Mouse (Mus musculus) macrophage (primary cell): ENCODE data around the gene Jade2. TPM values are rescaled to one million over a fixed set of nuclear protein-coding genes. Genes with fewer than 3 reads are reported as not detected.
"Not testable (repeated sequence)": the region's sequence is repeated elsewhere in the genome, so short reads cannot be mapped to it uniquely, and the experiment has no call there.

Experiments used
- H3K27ac ChIP-seq: fragments of 350-480 bp; formaldehyde crosslinking; 2 replicates; pipeline ENCODE4 v1.9.0; 2021
- H3K36me3 ChIP-seq: fragments of 350-480 bp; formaldehyde crosslinking; 2 replicates; pipeline ENCODE4 v1.9.0; 2021; ENCODE audit errors: inconsistent target
- H3K4me3 ChIP-seq: fragments of 350-480 bp; formaldehyde crosslinking; 2 replicates; pipeline ENCODE4 v1.9.0; 2021; ENCODE audit errors: inconsistent target
- H3K79me2 ChIP-seq: fragments of 350-480 bp; formaldehyde crosslinking; 2 replicates; pipeline ENCODE4 v1.9.0; 2021; ENCODE audit errors: inconsistent target
- WGBS: methylation state at CpG from one replicate; pipeline ENCODE4 v1.1.7; 2026; ENCODE audit warnings: inconsistent platforms; ENCODE audit not compliant: missing documents; 5-methylcytosine and 5-hydroxymethylcytosine counted together
- polyA plus RNA-seq: library from polyadenylated mRNA; stranded (reverse); fragments of 250-400 nt; gene quantifications from 3 replicates; pipeline ENCODE4 v1.2.4, GENCODE M21; 2018; ENCODE audit warnings: inconsistent platforms

Gene Jade2
- polyA plus RNA-seq, 1 experiment from 2014 or later, result 30.8 TPM

DNA sequence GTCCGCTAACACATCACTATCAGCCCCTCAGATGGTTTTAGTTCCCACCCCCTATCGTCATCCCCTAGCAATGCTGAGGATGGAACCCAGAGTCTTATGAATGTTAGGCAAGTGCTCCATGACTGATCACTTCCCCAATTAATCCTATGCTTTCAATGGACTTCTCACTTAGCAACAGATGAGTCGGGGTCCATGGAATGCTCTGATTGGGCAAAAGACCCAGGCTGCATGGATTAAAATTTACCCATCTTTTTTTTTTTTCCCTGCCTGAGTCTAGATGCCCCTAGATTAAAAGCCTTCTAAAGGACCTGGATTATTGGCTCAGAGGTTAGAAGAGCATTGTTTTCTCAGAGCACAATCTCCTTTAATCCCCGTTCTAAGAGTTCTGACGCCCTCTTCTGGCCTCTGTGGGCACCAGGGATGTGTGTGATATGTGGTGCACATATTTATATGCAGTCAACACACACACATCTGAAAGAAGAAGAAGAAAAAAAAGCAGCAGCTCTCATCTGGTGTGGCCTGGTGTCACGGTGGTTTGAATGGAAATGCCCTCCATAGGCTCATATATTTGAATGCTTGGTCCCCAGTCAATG is 47.7 kb downstream of the Jade2 start:
- H3K4me3 ChIP-seq, result no peak overlapping the region
- no peak overlapping the region for H3K27ac ChIP-seq
- peaks cover 14% of the 10 kb centered on the region for H3K36me3 ChIP-seq
- H3K79me2 ChIP-seq, result no peaks in the 10 kb centered on the region
- WGBS, result 67% methylated on average over 6 of the region's 6 CpGs

DNA sequence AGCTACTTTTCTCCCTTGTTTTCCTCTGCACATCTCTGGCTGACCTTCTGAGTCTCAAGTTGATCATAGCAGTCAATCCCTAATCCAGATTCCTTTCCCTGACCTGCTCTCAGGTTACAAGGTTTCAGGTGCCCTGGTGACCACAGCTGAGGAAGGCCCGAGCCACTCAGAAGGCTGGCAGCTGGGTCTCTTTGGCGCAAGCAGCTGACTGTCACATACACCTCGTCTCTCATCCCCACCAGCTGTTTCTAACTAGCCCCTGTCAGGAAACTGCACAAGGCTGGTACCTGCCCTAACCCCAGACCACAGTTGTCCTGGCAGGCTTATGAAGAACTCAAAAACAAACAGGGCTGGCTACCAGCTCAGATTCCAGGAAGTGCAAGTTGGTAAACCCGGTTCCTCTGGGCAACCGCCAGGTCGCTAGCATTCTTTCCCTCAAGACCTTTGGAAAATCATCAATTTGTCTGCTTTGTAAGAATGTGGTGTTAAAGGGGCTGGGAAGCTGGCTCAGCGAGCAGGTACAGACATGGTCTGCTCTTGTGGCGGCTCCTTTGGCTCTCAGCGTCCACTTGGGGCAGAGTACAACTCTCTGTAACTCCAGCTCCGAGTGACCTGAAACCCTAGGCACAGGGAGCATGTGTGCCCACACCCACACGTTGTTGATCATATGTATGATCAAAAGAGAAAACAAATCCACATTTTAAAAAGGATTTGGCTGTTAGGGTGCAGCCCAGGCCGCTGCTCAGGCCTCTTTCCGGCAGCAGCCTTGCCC is 50.2 kb downstream of the Jade2 start:
- Histone ChIP-seq H3K4me3 (no peak overlapping the region), H3K36me3 (no peaks in the 10 kb centered on the region), H3K27ac (no peak overlapping the region), H3K79me2 (no peaks in the 10 kb centered on the region)
- 66% methylated on average over 13 of the region's 13 CpGs for WGBS

DNA sequence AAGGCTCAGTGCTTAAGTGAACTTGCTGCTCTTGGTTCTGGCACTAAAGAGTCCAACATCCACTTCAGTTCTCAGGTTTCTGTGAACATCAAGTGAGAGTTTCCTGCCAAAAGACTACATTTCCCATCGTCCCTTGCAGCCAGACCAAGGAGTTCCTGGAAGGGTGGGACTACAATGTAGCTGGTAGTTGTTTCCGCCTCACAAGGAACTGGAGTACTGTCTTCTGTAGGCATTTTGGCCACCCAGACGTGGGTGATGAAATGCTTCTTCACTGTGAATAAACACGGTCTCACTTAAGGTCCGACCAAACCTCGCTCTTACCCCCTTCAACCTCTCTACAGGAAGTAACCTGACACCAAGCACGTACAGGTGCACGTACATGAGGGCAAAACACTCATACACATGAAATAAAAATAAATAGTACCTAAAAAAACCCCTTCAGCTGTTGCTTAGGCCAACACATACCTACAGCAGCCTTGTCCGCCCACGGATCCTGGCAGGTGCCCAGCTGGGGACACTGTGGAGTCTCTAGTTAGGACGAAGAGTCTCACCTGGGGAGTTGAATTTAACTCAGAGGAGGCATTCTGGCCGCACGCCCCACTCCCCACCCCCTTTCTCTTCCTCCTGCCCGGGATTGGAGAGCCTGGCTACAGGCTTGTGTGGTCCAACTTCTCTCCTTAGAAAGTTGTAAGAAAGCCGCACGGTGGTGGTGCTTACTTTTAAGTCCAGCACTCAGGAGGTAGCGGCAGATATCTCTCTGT is 52.1 kb downstream of the Jade2 start:
- Histone ChIP-seq H3K36me3 (no peaks in the 10 kb centered on the region), H3K4me3 (peak overlapping the region; percentile 16; the same call in 1 of the 2 replicates), H3K27ac (peak overlapping the region; percentile 34; the same call in 1 of the 2 replicates), H3K79me2 (no peaks in the 10 kb centered on the region)
- WGBS, result 35% methylated on average over 15 of the region's 17 CpGs

DNA sequence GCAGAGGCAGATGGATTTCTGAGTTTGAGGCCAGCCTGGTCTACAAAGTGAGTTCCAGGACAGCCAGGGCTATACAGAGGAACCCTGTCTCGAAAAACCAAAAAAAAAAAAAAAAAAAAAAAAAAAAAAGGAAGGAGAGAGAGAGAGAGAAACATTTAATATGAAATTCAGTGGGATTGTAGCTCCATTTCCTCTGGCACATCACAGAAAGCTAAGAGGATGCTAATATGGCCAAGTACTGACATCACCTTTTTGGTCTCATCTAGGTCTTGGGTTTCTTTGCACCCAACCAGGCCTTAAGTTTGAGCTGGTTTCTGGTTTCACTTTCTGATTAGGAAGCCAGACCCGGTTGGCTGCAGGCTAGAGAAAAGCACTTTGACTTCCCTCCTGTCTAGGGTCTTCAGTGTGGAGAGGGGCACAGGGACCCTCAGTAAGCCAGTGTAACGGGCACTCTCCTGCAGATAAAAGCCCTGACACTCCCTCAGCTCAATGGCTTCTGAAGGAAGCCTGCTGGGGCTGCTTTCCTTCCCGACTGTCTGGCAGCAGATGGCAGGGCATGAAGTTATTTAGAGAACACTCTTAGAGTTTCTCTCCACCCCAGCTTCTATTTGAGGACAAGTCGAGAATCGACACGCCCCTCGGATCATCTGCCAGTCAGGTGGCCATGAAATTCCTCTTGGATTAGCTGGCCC is 56.7 kb downstream of the Jade2 start:
- 38% methylated on average over 7 of the region's 8 CpGs for WGBS
- H3K79me2 ChIP-seq, result no peaks in the 10 kb centered on the region
- H3K27ac ChIP-seq, result no peak overlapping the region
- H3K36me3 ChIP-seq, result no peaks in the 10 kb centered on the region
- H3K4me3 ChIP-seq, result no peak overlapping the region

DNA sequence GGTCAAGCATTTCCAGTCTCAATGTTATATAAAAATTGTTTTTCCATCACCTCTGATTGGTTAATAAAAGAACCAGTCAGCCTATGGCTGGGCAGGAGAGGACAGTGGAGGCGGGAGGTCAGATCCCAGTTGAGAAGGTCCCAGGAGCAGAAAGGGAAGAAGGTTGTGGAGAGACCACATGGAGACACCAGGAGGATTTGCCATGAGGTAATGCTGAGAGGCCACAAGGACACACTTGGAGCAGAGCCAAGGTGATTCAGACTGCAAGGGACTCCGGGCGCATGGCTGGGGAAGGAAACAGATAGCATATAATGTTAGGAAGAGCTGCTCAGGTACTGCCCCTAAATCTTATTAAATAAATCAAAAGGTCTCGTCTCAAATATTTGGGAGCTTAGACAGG is 61.2 kb downstream of the Jade2 start:
- 84% methylated on average over 4 of the region's 4 CpGs for WGBS
- no peak overlapping the region for H3K27ac ChIP-seq
- no peak overlapping the region for H3K4me3 ChIP-seq

DNA sequence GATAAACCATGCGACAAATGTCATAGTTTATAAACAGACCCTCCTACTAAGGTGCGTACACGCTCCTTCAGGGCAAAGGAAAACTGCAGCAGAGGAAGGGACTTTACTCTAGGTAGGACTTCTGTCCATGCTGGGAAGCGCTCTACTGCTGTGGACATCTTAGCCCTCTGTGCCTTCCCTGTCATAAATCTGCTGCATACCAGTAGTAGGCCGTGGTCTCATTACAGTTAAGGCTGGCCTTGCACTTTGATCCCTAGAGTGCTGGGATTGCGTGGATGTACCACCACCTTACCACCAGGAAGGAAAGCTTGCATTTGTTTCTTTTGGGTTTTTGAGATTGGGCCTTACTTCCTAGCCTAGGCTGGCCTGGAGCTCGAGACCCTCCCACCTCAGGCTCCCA is 66.8 kb downstream of the Jade2 start:
- WGBS, result 96% methylated on average over 7 of the region's 7 CpGs
- Histone ChIP-seq H3K4me3 (no peak overlapping the region), H3K79me2 (no peaks in the 10 kb centered on the region), H3K36me3 (peaks cover 63% of the 10 kb centered on the region), H3K27ac (no peak overlapping the region)

More for the DNA sequence above, 61.2 kb downstream of the Jade2 start:
- no peaks in the 10 kb centered on the region for H3K79me2 ChIP-seq
- H3K36me3 ChIP-seq, result peaks cover 13% of the 10 kb centered on the region

DNA sequence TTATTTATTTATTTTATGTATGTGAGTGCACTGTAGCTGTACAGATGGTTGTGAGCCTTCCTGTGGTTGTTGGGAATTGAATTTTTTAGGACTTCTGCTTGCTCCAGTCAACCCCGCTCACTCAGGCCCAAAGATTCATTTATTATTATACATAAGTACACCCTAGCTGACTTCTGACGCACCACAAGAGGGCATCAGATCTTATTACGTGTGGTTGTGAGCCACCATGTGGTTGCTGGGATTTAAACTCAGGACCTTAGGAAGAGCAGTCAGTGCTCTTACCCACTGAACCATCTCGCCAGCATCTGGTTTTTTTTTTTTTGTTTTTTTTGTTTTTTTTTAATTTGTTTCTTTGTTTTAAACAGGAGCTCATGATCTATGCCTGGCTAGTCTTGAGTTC is 67.7 kb downstream of the Jade2 start:
- not testable (repeated sequence) for H3K79me2 ChIP-seq, H3K27ac ChIP-seq, H3K4me3 ChIP-seq
- WGBS, result 92% methylated on average over 4 of the region's 4 CpGs
- H3K36me3 ChIP-seq, result peaks cover 67% of the 10 kb centered on the region

DNA sequence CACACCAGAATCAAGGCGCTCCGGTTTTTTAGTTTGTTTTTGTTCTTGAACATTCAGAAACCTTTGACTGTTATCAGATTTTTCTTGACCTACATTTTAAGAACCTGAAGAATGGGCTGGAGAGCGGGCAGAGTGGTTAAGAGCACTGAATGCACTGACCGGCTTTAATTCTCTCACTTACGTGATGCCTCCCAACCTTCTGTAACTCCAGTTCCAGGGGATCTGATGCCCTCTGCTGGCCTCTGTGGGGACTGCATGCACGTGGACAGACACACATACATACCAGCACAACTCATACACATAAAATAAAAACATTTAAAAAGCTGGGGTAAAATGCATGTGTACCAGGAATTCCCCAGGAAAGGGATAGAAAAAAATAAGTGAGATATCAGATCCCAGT is 71.5 kb downstream of the Jade2 start:
- WGBS, result 98% methylated on average over 6 of the region's 6 CpGs
- H3K4me3 ChIP-seq, result no peak overlapping the region
- no peak overlapping the region for H3K27ac ChIP-seq
- H3K36me3 ChIP-seq, result peaks cover 78% of the 10 kb centered on the region
- H3K79me2 ChIP-seq, result no peaks in the 10 kb centered on the region

DNA sequence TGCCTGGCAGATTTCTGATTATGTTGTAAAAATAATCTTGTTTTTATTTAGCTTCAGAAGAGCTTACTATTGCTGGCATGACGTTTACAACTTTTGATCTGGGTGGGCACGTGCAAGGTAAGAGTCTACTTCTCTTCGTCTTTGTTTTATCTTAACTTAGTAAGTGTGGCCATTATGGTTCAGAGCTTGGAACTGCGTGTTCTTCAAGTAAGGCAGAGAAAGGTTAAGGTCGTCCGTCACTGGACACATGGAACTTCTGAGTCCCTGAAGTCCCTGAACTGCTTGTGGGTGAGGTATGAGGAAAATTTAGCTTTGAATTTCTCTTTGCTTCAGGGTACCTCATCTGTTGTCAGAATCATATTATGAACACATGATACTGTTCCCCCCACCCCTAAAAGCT is 74.7 kb downstream of the Jade2 start:
- 96% methylated on average over 6 of the region's 6 CpGs for WGBS
- H3K36me3 ChIP-seq, result peaks cover 61% of the 10 kb centered on the region
- H3K27ac ChIP-seq, result no peak overlapping the region
- peaks cover 7% of the 10 kb centered on the region; the same call in 1 of the 2 replicates for H3K79me2 ChIP-seq
- no peak overlapping the region for H3K4me3 ChIP-seq

DNA sequence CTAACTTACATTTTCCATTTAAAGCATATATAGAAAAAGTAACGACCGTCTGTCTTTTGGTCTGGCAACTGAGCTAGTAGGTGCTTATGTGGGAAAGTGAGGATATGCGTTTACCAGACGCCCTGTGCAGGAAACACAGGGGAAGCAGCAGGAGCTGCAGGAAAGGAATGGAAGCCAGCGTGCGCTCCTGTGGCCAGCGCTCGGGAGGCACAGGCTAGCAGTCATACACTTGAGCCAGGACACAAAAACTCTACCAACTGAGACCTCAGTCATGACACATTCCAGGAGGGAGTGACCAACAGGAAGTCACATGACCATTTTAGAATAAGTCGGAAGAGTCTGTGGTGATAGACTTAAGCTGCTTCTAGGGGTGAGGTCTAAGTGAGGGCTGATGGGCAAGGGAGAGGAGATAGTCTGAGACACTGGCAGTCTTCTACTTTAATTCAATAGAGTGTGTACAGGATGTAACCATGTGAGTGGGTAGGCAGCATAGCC is 76.6 kb downstream of the Jade2 start:
- Histone ChIP-seq H3K4me3 (no peak overlapping the region), H3K27ac (no peak overlapping the region), H3K36me3 (peaks cover 49% of the 10 kb centered on the region), H3K79me2 (peaks cover 26% of the 10 kb centered on the region)
- WGBS, result 92% methylated on average over 9 of the region's 9 CpGs

DNA sequence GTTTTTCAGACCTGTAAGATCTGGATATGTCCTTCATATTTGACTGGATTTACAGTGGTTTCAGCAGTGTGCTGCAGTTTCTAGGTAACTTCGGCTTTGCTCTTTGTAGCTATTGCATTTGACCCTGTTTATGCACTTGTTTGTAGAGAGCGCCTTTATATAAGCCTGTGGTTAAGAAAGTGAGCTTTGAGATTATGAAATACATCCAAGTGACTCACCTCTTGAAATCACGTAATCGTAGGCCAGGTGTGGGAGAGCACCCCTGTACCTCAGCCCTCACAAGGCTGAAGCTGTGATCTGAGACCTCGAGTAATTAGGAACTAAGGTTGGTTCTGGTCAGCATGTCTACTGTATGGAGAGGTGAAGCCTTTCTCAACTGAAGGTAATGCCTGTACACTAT is 80.0 kb downstream of the Jade2 start:
- WGBS, result 94% methylated on average over 5 of the region's 5 CpGs
- no peak overlapping the region for H3K27ac ChIP-seq
- H3K79me2 ChIP-seq, result peaks cover 60% of the 10 kb centered on the region
- no peak overlapping the region for H3K4me3 ChIP-seq
- H3K36me3 ChIP-seq, result peaks cover 29% of the 10 kb centered on the region; the same call in 1 of the 2 replicates

DNA sequence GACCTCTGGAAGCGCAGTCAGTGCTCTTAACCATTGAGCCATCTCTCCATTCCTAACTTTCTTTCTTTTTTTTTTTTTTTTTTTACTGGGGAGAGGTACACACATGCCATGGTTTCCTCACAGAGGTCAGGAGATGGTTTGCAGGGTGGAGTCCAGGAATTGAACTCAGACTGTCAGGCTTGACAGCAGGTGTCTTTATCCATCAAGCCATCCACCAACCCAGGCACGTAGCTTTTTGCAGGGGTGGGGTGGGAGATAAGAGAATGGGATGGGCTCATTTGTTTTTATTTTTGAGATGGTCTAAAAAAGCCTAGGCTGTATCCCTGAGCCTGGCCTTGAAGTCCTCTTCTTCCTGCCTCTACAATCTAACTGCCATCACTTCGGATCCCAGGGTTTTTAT is 81.9 kb downstream of the Jade2 start:
- H3K79me2 ChIP-seq, result peaks cover 79% of the 10 kb centered on the region
- peaks cover 10% of the 10 kb centered on the region; the same call in 1 of the 2 replicates for H3K36me3 ChIP-seq
- H3K4me3 ChIP-seq, result no peak overlapping the region
- no peak overlapping the region for H3K27ac ChIP-seq
- WGBS, result 91% methylated on average over 3 of the region's 3 CpGs

DNA sequence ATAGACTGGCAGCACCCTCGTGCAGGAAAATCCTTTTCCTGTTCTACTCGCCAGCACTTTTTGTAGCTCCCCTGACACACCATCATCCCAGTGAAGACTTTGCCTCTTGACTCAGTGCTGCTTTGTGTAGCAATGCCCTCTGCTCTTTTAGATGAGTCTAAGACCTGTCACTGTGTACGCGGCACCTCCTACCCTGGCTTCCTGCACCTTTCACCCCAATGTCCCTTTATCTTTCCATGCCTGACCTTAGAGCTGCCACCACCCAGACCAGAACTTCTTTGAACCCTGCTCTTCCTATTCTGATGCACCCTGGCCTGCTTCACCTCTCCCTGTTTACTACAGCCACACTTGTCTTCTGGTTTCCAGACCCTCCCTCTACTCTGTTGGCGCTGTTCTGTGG is 89.2 kb downstream of the Jade2 start:
- H3K4me3 ChIP-seq, result no peak overlapping the region
- 80% methylated on average over 5 of the region's 5 CpGs for WGBS
- H3K79me2 ChIP-seq, result peaks cover 98% of the 10 kb centered on the region
- H3K27ac ChIP-seq, result no peak overlapping the region
- H3K36me3 ChIP-seq, result no peaks in the 10 kb centered on the region

DNA sequence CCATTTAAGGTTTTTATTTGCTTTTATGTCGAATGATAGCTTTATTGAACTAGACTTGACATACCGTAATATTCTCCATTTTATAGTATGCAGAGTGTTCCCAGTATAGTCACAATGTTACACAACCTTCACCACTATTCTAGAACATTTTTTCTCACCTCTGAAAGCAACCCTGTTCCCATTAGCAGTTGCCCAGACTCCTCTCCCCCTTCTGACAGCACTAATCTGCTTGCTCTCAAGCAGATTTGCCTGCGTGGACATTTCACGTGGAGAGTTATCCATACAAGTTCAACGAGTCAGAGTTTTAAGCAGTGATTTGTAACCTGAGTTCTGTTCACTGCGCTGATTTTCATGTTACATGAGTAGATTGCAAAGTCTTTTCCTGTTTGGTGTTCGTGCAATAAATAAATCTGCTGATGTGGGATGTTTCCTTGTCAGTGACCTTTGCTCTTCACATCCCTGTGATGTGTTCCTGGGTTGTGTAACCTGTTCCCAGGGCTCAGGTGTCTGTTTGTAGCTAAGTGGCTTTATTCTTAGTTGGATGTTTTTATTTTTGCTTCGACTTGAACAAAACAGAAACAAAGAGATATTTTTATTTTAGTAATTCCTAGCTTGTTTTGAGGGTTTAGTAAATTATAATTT is 89.8 kb downstream of the Jade2 start:
- Histone ChIP-seq H3K4me3 (no peak overlapping the region), H3K27ac (no peak overlapping the region), H3K36me3 (no peaks in the 10 kb centered on the region), H3K79me2 (peaks cover 92% of the 10 kb centered on the region)
- 75% methylated on average over 8 of the region's 8 CpGs for WGBS
